Mouse (Mus musculus) small intestine, adult 10 weeks (tissue): Measurements from ENCODE around the gene Slc30a3. TPM values are rescaled to one million over a fixed set of nuclear protein-coding genes. Genes with fewer than 3 reads are reported as not detected.

Source experiments
- polyA plus RNA-seq: library from polyadenylated mRNA; stranded (reverse); fragments of 350-450 nt; fragmentation: Illumina TruSeq; extraction: RNeasy Lipid Tissue Mini Kit (QIAGEN cat#74804); gene quantifications from one replicate; pipeline ENCODE4 v1.2.3, GENCODE M21; 2014; ENCODE audit warnings: low replicate concordance

Gene Slc30a3
- polyA plus RNA-seq: not detected

GRCm38 (mm10) chr5:31108000-31108490 lies at the start of gene Slc30a3:
Gene Slc30a3 (minus strand): TSS chr5:31108237.

DNA sequence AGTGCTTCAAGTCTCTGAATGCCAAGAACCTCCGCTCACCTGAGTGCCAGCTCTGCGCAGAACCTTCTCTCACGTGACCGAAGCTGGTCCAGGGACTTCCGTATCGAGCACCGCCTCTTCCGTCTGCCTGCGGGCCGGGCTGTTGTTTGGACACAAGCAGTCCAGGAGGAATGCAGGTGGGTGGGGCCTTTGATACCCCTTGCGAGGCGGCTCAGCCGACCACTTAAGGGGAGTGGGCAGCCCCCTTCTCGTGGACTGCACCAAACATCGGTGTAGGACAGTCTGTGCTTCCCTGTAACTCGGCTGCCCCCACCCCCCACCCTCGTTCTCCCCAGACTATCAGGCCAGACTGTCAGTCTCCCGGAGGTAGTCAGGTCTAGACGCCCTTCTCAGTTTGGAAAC lies 46.1 kb upstream of the Slc30a3 start, which contains the start of gene Mpv17:
TSS of gene Mpv17 (minus strand) at position 100 of the 402 bp plus-strand sequence.

DNA sequence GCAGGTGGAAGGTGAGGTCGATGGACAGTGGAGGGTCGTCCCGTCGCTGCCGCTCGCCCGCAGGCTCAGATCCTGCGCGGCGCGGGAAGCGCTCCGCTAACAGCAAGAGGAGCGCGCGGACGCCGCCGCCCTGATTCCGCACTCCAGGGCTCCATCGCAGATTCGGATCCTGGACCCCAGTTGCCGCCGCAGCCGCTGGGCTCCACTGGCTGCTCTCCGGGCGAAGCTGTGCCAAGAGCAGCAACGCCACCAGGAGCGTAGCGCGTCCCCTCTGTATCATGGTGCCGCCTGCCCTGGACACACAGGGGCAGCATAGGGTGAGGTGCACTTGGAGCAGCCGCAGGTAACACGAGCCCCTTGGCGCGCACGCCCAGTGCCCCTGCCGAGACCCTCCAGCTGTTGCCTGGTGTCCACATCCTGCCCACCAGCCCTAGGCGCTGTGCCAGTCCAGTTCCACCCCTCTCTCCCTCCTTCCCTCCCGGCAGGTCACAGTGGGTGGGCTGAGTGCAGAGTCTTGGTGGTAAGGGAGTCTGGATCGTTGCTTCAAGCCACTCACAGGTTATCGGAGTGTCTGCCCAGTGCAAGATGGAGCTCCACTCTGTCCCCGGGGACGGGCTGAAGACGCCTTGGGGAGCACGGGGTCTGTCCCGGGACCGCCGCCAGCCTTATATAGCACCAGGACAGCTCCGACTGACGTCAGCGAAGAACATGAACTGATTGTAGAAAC lies 30.4 kb upstream of the Slc30a3 start, which contains the start of gene Ucn:
TSS of gene Ucn (minus strand) at position 589 of the 727 bp plus-strand sequence.

GRCm38 (mm10) chr5:31116354-31116753 lies 8.3 kb upstream of the Slc30a3 start, which contains the start of gene Trim54:
Gene Trim54 (plus strand): TSS chr5:31116712.

GRCm38 (mm10) chr5:31105814-31106335 lies 2.2 kb downstream of the Slc30a3 start, which contains the start of gene Dnajc5g:
Gene Dnajc5g (plus strand): TSS chr5:31106285.

DNA sequence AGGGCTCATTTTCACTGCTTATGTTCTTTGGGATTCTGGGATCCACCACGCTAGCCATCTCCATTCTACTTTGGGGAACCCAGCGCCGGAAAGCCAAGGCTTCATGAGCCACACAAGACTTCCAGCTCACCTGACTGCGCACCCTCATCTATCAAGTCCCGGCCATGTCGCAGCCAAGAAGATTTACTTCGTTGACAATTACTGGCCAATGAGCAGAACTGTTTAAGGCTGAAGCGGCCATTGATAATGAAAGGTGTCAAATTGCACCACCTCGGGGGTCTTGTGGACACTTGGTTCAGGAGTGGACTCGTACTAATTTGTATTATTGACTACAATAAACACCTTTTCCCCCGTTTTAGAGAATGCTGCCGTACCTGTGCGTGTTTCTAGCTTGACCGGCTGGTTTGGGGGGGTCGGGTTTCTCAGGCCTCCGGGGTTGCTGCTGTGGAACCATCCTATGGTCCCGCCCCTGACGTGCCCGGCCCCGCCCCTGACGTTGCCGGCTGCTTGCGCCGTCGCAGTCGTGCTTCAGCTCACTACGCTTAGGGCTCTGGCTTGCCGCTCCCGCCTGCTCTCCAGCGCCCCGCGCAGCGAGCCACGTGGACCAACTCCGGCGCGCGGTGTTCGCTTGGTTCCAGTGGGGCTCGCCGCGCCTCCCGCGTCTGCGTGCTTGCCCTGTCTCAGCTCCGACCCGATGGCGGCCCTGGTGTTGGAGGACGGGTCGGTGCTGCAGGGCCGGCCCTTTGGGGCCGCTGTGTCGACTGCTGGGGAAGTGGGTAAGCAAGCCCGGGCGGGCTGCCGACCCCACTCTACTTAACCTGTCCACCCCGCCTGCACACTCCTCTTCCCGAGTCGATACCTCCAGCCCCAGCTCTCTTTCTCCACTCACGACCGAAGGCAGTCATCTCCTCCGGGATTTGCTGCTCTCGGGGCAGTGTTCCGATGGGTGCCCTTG lies 53.5 kb downstream of the Slc30a3 start, which contains the start of gene Cad:
TSS of gene Cad (plus strand) at position 520 of the 955 bp plus-strand sequence.

GRCm38 (mm10) chr5:31048763-31049641 lies 59.0 kb downstream of the Slc30a3 start, which contains the start of gene Slc5a6:
Gene Slc5a6 (minus strand): TSS chr5:31048924.

DNA sequence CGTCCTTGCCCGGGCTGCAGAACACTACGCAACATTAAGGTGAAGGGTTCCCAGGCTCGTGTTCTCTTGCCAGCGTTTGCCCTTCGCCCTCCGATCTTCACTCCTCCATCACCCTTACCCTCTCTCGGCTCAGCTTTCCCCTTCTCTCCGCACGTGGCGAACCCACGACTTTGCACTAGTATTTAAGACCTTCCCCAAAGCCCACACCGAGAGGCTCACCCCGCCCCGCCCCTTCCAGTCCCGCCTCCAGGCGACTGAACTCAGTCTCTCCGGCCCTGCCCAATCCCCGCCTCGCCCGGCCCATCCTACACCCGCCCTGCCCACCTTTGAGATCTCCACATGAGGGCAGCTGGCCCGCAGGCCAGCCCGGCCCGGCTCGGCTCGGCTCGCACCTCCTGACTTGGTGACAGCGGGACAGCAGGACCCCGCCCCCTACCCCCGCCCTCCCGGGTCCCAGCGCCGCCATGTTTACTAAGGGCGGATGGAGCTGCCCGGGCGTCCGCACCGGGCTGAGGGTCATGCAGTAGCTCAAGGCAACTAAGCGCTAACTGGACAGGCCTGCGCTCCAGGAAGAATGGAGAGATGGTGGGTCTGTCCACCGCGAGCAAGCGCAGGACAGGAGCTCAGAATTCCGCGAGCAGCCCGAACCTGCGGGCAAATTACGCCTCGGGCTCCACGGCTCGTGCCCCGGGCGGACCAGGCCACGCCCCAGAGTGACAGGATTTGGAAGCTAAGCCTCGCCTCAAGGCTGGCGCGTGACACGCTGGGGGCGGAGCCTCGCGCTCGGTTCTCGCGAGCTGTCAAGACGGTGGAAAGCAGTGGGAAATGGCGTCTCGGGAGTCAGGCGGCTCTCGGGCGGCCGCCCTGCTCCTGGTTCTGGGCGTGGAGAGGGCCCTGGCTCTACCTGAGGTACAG lies 59.9 kb downstream of the Slc30a3 start, which contains the start of gene Atraid:
TSS of gene Atraid (plus strand) at position 465 of the 915 bp plus-strand sequence.

Other genes with a start within 250 kb of the Slc30a3 start
- 15.1 TPM for gene Tmem214, start 240.2 kb downstream of the Slc30a3 start, polyA plus RNA-seq
- 2.3 TPM for gene Agbl5, start 219.5 kb downstream of the Slc30a3 start, polyA plus RNA-seq
- 273 TPM for gene Ost4, start 200.4 kb downstream of the Slc30a3 start, polyA plus RNA-seq
- 0.11 TPM for gene Emilin1, start 194.8 kb downstream of the Slc30a3 start, polyA plus RNA-seq
- gene Khk, start 186.8 kb downstream of the Slc30a3 start, polyA plus RNA-seq: 2.0 TPM
- 18.4 TPM for gene Cgref1, start 162.6 kb downstream of the Slc30a3 start, polyA plus RNA-seq
- gene Preb, start 147.9 kb downstream of the Slc30a3 start, polyA plus RNA-seq: 17.1 TPM
- gene Tcf23, start 139.6 kb downstream of the Slc30a3 start, polyA plus RNA-seq: 0.30 TPM
- 41.8 TPM for gene Atraid, start 59.9 kb downstream of the Slc30a3 start, polyA plus RNA-seq
- gene Slc5a6, start 59.3 kb downstream of the Slc30a3 start, polyA plus RNA-seq: 3.5 TPM
- gene Cad, start 53.5 kb downstream of the Slc30a3 start, polyA plus RNA-seq: 0.33 TPM
- not detected for gene Dnajc5g, start 2.0 kb downstream of the Slc30a3 start, polyA plus RNA-seq
- gene Trim54, start 8.5 kb upstream of the Slc30a3 start, polyA plus RNA-seq: not detected
- gene Ucn, start 30.6 kb upstream of the Slc30a3 start, polyA plus RNA-seq: not detected
- gene Mpv17, start 46.0 kb upstream of the Slc30a3 start, polyA plus RNA-seq: 10.0 TPM
- gene Gm29609, start 71.7 kb upstream of the Slc30a3 start, polyA plus RNA-seq: 0.22 TPM
- 49.3 TPM for gene Gtf3c2, start 71.9 kb upstream of the Slc30a3 start, polyA plus RNA-seq
- gene Snx17, start 85.0 kb upstream of the Slc30a3 start, polyA plus RNA-seq: 37.9 TPM
- 0.89 TPM for gene Eif2b4, start 85.2 kb upstream of the Slc30a3 start, polyA plus RNA-seq
- gene Zfp513, start 94.1 kb upstream of the Slc30a3 start, polyA plus RNA-seq: 0.85 TPM
- 14.1 TPM for gene Ppm1g, start 112.5 kb upstream of the Slc30a3 start, polyA plus RNA-seq
- gene Nrbp1, start 132.6 kb upstream of the Slc30a3 start, polyA plus RNA-seq: 91.8 TPM
- gene Gm9970, start 133.0 kb upstream of the Slc30a3 start, polyA plus RNA-seq: not detected
- 1.6 TPM for gene Krtcap3, start 143.5 kb upstream of the Slc30a3 start, polyA plus RNA-seq
- 3.9 TPM for gene Ift172, start 182.9 kb upstream of the Slc30a3 start, polyA plus RNA-seq
- gene Fndc4, start 187.8 kb upstream of the Slc30a3 start, polyA plus RNA-seq: 0.93 TPM
- gene Gckr, start 189.2 kb upstream of the Slc30a3 start, polyA plus RNA-seq: 0.11 TPM